Mouse (Mus musculus): ENCODE results near the gene Dpf3. TPM values are rescaled to one million over a fixed set of nuclear protein-coding genes. Genes with fewer than 3 reads are reported as not detected.

Dpf3 gene
- total RNA-seq, 2 experiments from 2014 or later: 22.5 to 26.3 TPM

- TF ChIP-seq CTCF (IDR thresholded peaks at IDR 0.05): no peak
- intact Hi-C loops (cut with DNase I): no loop called here
- H3K27ac ChIP-seq: no peak overlapping the region
Measured at GRCm38 (mm10) chr12:83479140-83479539, 8.4 kb downstream of the Dpf3 start.

GRCm38 (mm10) chr12:83476277-83476676, 11.2 kb downstream of the Dpf3 start:
- no peak for DNase-seq
- intact Hi-C loops (cut with DNase I): no loop called here

More at GRCm38 (mm10) chr12:83479140-83479539, 8.4 kb downstream of the Dpf3 start:
- no peak overlapping the region for H3K4me3 ChIP-seq
- DNase-seq: no peak

GRCm38 (mm10) chr12:83475419-83475818, 12.1 kb downstream of the Dpf3 start:
- Histone ChIP-seq H3K27ac (peak overlapping the region; percentile 88; the same call in 1 of the 2 replicates), H3K4me3 (no peak overlapping the region)
- DNase-seq: no peak
- intact Hi-C loops (cut with DNase I): no loop called here
- no peak for TF ChIP-seq CTCF (IDR thresholded peaks at IDR 0.05)

More at GRCm38 (mm10) chr12:83476277-83476676, 11.2 kb downstream of the Dpf3 start:
- Histone ChIP-seq H3K4me3 (no peak overlapping the region), H3K27ac (no peak overlapping the region)
- TF ChIP-seq CTCF (IDR thresholded peaks at IDR 0.05): no peak

GRCm38 (mm10) chr12:83473987-83474600, 13.4 kb downstream of the Dpf3 start:
- DNase-seq: peak; percentile 55
- intact Hi-C loops (cut with DNase I): no loop called here
- TF ChIP-seq CTCF (IDR thresholded peaks at IDR 0.05): no peak

GRCm38 (mm10) chr12:83471760-83472159, 15.8 kb downstream of the Dpf3 start:
- intact Hi-C loops (cut with DNase I): no loop called here

More at GRCm38 (mm10) chr12:83473987-83474600, 13.4 kb downstream of the Dpf3 start:
- peak overlapping the region; percentile 88 for H3K27ac ChIP-seq
- peak overlapping the region; percentile 51 for H3K4me3 ChIP-seq

GRCm38 (mm10) chr12:83470085-83470484, 17.4 kb downstream of the Dpf3 start:
- TF ChIP-seq CTCF (IDR thresholded peaks at IDR 0.05): no peak
- intact Hi-C loops (cut with DNase I): no loop called here
- DNase-seq: no peak
- Histone ChIP-seq H3K4me3 (no peak overlapping the region), H3K27ac (no peak overlapping the region)

More at GRCm38 (mm10) chr12:83471760-83472159, 15.8 kb downstream of the Dpf3 start:
- TF ChIP-seq CTCF (IDR thresholded peaks at IDR 0.05): no peak
- H3K27ac ChIP-seq: no peak overlapping the region; the same call in 1 of the 2 replicates
- no peak for DNase-seq
- H3K4me3 ChIP-seq: no peak overlapping the region

GRCm38 (mm10) chr12:83466508-83467430, 20.7 kb downstream of the Dpf3 start:
- 0 out of 2 replicates have a peak overlapping the region, but pooled peaks have one; percentile 15 for H3K4me3 ChIP-seq
- TF ChIP-seq CTCF (IDR thresholded peaks at IDR 0.05): no peak
- H3K27ac ChIP-seq: peak overlapping the region; percentile 64
- intact Hi-C loops (cut with DNase I): no loop called here
- peak; percentile 40 for DNase-seq

- 0 out of 2 replicates have a peak overlapping the region, but pooled peaks have one; percentile 15 for H3K4me3 ChIP-seq
- peak overlapping the region; percentile 64 for H3K27ac ChIP-seq
- no peak for DNase-seq
- intact Hi-C loops (cut with DNase I): no loop called here
- no peak for TF ChIP-seq CTCF (IDR thresholded peaks at IDR 0.05)
Measured at GRCm38 (mm10) chr12:83466053-83466452, 21.5 kb downstream of the Dpf3 start.

GRCm38 (mm10) chr12:83460272-83460671, 27.2 kb downstream of the Dpf3 start:
- Histone ChIP-seq H3K4me3 (no peak overlapping the region), H3K27ac (no peak overlapping the region)
- DNase-seq: no peak
- TF ChIP-seq CTCF (IDR thresholded peaks at IDR 0.05): no peak
- intact Hi-C loops (cut with DNase I): no loop called here

GRCm38 (mm10) chr12:83454697-83455321, 32.7 kb downstream of the Dpf3 start:
- TF ChIP-seq CTCF (IDR thresholded peaks at IDR 0.05): no peak
- Histone ChIP-seq H3K27ac (peak overlapping the region; percentile 74), H3K4me3 (no peak overlapping the region)
- no peak for DNase-seq
- intact Hi-C loops (cut with DNase I): no loop called here

- Histone ChIP-seq H3K27ac (no peak overlapping the region), H3K4me3 (no peak overlapping the region)
- no peak for DNase-seq
- TF ChIP-seq CTCF (IDR thresholded peaks at IDR 0.05): no peak
- intact Hi-C loops (cut with DNase I): no loop called here
Measured at GRCm38 (mm10) chr12:83451850-83452249, 35.7 kb downstream of the Dpf3 start.

- TF ChIP-seq CTCF (IDR thresholded peaks at IDR 0.05): no peak
- H3K27ac ChIP-seq: no peak overlapping the region
- intact Hi-C loops (cut with DNase I): no loop called here
- DNase-seq: no peak
- H3K4me3 ChIP-seq: no peak overlapping the region
Measured at GRCm38 (mm10) chr12:83450471-83450870, 37.0 kb downstream of the Dpf3 start.

Measured in gastrocnemius, adult 2 months (tissue).